Mouse (Mus musculus): ENCODE measurements around the gene Tenm4.

GRCm38 (mm10) chr7:96712876-96713275 is 541.8 kb downstream of the Tenm4 start:
- TF ChIP-seq CTCF (IDR thresholded peaks at IDR 0.05) (no peak), EP300 (IDR thresholded peaks at IDR 0.05) (peak; percentile 75)

Data from lung, postnatal 0 days (tissue).